Mouse (Mus musculus) left cerebral cortex, adult 8-10 months (tissue): ENCODE results near the gene Shank3. TPM values are rescaled to one million over a fixed set of nuclear protein-coding genes. Genes with fewer than 3 reads are reported as not detected.

Source experiments
- DNase-seq, 2 experiments: peaks; one replicate each; pipeline ENCODE4 v3.0.0; 2022; ENCODE audit warnings: low spot score in 2 of 2
- total RNA-seq, 4 experiments: library from RNA; stranded (reverse); gene quantifications; 2 replicates each; pipeline ENCODE4 v1.2.4; 2022

Shank3 gene
- total RNA-seq, 4 experiments from 2014 or later = 192 to 223 (median 197) TPM

- DNase-seq = no peak
These were observed 24.7 kb downstream of the Shank3 start for GRCm38 (mm10) chr15:89524001-89524571.

GRCm38 (mm10) chr15:89524611-89525415 is 25.4 kb downstream of the Shank3 start:
- DNase-seq = no peak

GRCm38 (mm10) chr15:89525464-89525863 is 26.0 kb downstream of the Shank3 start:
- no peak for DNase-seq

GRCm38 (mm10) chr15:89525896-89526295 is 26.5 kb downstream of the Shank3 start:
- no peak for DNase-seq

- no peak for DNase-seq
These were observed 27.4 kb downstream of the Shank3 start for GRCm38 (mm10) chr15:89526776-89527325.

GRCm38 (mm10) chr15:89527466-89527865 is 28.0 kb downstream of the Shank3 start:
- DNase-seq = no peak

- no peak for DNase-seq
These were observed 28.9 kb downstream of the Shank3 start for GRCm38 (mm10) chr15:89528201-89528850.

GRCm38 (mm10) chr15:89528923-89529322 is 29.5 kb downstream of the Shank3 start:
- DNase-seq = no peak

- DNase-seq = peak in 1 of 2 experiments; percentile 83
These were observed 30.9 kb downstream of the Shank3 start for GRCm38 (mm10) chr15:89530336-89530735.

GRCm38 (mm10) chr15:89531399-89531798 is 32.0 kb downstream of the Shank3 start:
- DNase-seq = no peak

- peak; percentile 70 to 91 for DNase-seq
These were observed 32.9 kb downstream of the Shank3 start for GRCm38 (mm10) chr15:89532026-89532923.

- DNase-seq = no peak
These were observed 33.8 kb downstream of the Shank3 start for GRCm38 (mm10) chr15:89532924-89533842.

- no peak for DNase-seq
These were observed 34.4 kb downstream of the Shank3 start for GRCm38 (mm10) chr15:89533843-89534207.

GRCm38 (mm10) chr15:89544171-89544570 is 44.7 kb downstream of the Shank3 start:
- DNase-seq = no peak

GRCm38 (mm10) chr15:89547321-89547720 is 47.9 kb downstream of the Shank3 start:
- no peak for DNase-seq

- no peak for DNase-seq
These were observed 48.6 kb downstream of the Shank3 start for GRCm38 (mm10) chr15:89547824-89548601.

GRCm38 (mm10) chr15:89548837-89549236 is 49.4 kb downstream of the Shank3 start:
- DNase-seq = no peak

- no peak for DNase-seq
These were observed 51.1 kb downstream of the Shank3 start for GRCm38 (mm10) chr15:89550506-89550905.

GRCm38 (mm10) chr15:89551733-89552132 is 52.3 kb downstream of the Shank3 start:
- DNase-seq = no peak
